Mouse (Mus musculus) myocyte (in vitro differentiated cells): ENCODE measurements around the gene Mapk14. TPM values are rescaled to one million over a fixed set of nuclear protein-coding genes. Genes with fewer than 3 reads are reported as not detected.

Experiments
- polyA plus RNA-seq: library from polyadenylated mRNA; unstranded; fragments of >200 nt; fragmentation: generic; extraction: Trizol; gene quantifications from one replicate; pipeline ENCODE4 v1.2.1, GENCODE M21; 2012; ENCODE audit warnings: missing spikeins

The Mapk14 gene
- polyA plus RNA-seq, 1 experiment, result 34.6 TPM

Other genes with a start within 250 kb of the Mapk14 start
- gene Fkbp5, start 173.8 kb upstream of the Mapk14 start, polyA plus RNA-seq, result 11.6 TPM
- not detected for gene Armc12, start 160.5 kb upstream of the Mapk14 start, polyA plus RNA-seq
- not detected for gene Clpsl2, start 141.9 kb upstream of the Mapk14 start, polyA plus RNA-seq
- gene Clps, start 130.6 kb upstream of the Mapk14 start, polyA plus RNA-seq, result not detected
- 0.04 TPM for gene Lhfpl5, start 115.7 kb upstream of the Mapk14 start, polyA plus RNA-seq
- gene Srpk1, start 68.6 kb upstream of the Mapk14 start, polyA plus RNA-seq, result 18.2 TPM
- gene Slc26a8, start 1.1 kb upstream of the Mapk14 start, polyA plus RNA-seq, result not detected
- not detected for gene AC170998.1, start 34.8 kb downstream of the Mapk14 start, polyA plus RNA-seq
- 0.08 TPM for gene Mapk13, start 78.0 kb downstream of the Mapk14 start, polyA plus RNA-seq
- 6.7 TPM for gene Brpf3, start 109.8 kb downstream of the Mapk14 start, polyA plus RNA-seq
- gene Pnpla1, start 167.1 kb downstream of the Mapk14 start, polyA plus RNA-seq, result not detected
- not detected for gene 4930539E08Rik, start 224.0 kb downstream of the Mapk14 start, polyA plus RNA-seq